Mouse (Mus musculus) limb, embryonic 12.5 days (tissue): Measurements from ENCODE around the gene Polr2b. TPM values are rescaled to one million over a fixed set of nuclear protein-coding genes. Genes with fewer than 3 reads are reported as not detected.

ENCODE experiments used
- ATAC-seq: fragments of 200-750 bp; cut with Nextera tagmentation; 2 replicates; pipeline ENCODE4 v1.8.0; 2017; ENCODE audit warnings: low read depth, moderate TSS enrichment; ENCODE audit not compliant: insufficient number of reproducible peaks, insufficient read depth, low FRiP score, low TSS enrichment
- H3K27ac ChIP-seq: fragments of 300-500 bp; sonication (generic); 2 replicates; pipeline ENCODE4 v1.5.1; 2016; ENCODE audit warnings: mild to moderate bottlenecking, moderate library complexity
- H3K27me3 ChIP-seq: fragments of 300-500 bp; sonication (generic); 2 replicates; pipeline ENCODE4 v1.6.1; 2016; ENCODE audit warnings: mild to moderate bottlenecking, moderate library complexity
- H3K36me3 ChIP-seq: fragments of 300-500 bp; sonication (generic); 2 replicates; pipeline ENCODE4 v1.6.1; 2016; ENCODE audit warnings: mild to moderate bottlenecking, moderate library complexity
- H3K4me1 ChIP-seq: fragments of 300-500 bp; sonication (generic); replicated peaks from 2 replicates; pipeline ENCODE4 v1.6.1; 2016
- H3K4me2 ChIP-seq: fragments of 300-500 bp; sonication (generic); 2 replicates; pipeline ENCODE4 v1.6.1; 2016; ENCODE audit warnings: mild to moderate bottlenecking, moderate library complexity
- H3K4me3 ChIP-seq: fragments of 300-500 bp; sonication (generic); replicated peaks from 2 replicates; pipeline ENCODE4 v1.5.1; 2016; ENCODE audit warnings: mild to moderate bottlenecking
- H3K9ac ChIP-seq: fragments of 300-500 bp; sonication (generic); replicated peaks from 2 replicates; pipeline ENCODE4 v1.6.1; 2016; ENCODE audit warnings: mild to moderate bottlenecking, moderate library complexity
- H3K9me3 ChIP-seq: fragments of 300-500 bp; sonication (generic); 2 replicates; pipeline ENCODE4 v1.6.1; 2016; ENCODE audit warnings: mild to moderate bottlenecking, moderate library complexity
- WGBS: fragments of 180-500 bp; shearing (Covaris S2); methylation state at CpG from one replicate; pipeline ENCODE4 v1.1.7; 2016; 5-methylcytosine and 5-hydroxymethylcytosine counted together
- polyA plus RNA-seq: library from polyadenylated mRNA; unstranded; fragments of >200 nt; fragmentation: Nextera tagmentation; extraction: Ambion mirVana; gene quantifications from 2 replicates; pipeline ENCODE4 v1.2.1, GENCODE M21; 2016

Polr2b gene
- polyA plus RNA-seq, 1 experiment from 2014 or later, result 87.3 TPM

DNA sequence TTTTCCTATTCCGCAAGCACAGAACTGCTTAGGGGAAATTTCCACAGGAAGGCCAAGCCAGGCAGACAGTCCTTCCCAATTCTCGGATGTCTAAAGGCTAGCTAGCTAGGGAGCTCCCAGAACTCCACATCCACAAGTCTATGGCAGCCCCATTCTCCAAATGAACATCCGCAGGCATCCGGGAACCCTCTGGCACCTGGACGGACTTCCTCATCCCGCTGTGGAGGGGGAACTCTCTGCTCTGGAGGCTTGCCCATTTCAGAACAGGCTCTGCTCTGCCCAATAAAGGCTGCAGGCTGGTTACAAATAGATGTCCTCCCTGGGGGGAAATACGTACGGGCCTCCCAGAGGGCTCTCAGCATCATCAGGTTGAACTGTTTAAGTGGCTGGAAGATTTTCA lies 56.4 kb downstream of the Polr2b start:
- H3K27ac ChIP-seq, result no peak overlapping the region
- no peak for ATAC-seq
- H3K27me3 ChIP-seq, result no peaks in the 10 kb centered on the region; the same call in 1 of the 2 replicates
- H3K4me1 ChIP-seq, result peaks cover 29% of the 10 kb centered on the region
- WGBS, result 78% methylated on average over 8 of the region's 8 CpGs
- no peaks in the 10 kb centered on the region for H3K36me3 ChIP-seq
- no peak overlapping the region for H3K4me3 ChIP-seq
- H3K9ac ChIP-seq, result no peak overlapping the region
- no peaks in the 10 kb centered on the region for H3K9me3 ChIP-seq
- no peak overlapping the region for H3K4me2 ChIP-seq

DNA sequence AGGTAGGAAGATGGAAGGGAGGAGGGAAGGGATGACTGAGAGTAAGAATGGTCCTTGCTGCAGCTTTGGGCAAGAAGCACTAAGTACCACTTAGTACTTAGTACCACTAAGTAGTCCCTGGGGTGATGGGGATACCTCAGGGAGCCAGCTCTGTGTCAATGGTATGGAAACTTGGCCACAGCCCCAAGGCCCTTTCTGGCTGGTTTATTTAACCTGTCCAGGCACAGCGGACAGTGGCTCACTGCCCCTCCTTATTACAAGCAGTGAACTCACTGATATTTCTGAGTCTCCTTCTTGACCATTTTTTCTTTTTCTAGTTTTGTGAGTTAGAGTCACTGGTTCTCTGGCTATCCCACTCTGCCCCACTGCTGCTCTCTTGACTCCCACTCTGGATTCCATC lies 57.2 kb downstream of the Polr2b start:
- H3K4me1 ChIP-seq, result peaks cover 29% of the 10 kb centered on the region
- no peaks in the 10 kb centered on the region for H3K9me3 ChIP-seq
- no peak overlapping the region for H3K4me3 ChIP-seq
- no peak for ATAC-seq
- H3K36me3 ChIP-seq, result no peaks in the 10 kb centered on the region
- no peaks in the 10 kb centered on the region; the same call in 1 of the 2 replicates for H3K27me3 ChIP-seq
- H3K27ac ChIP-seq, result no peak overlapping the region
- WGBS, result 89% methylated on average over 1 of the region's 1 CpGs
- no peak overlapping the region for H3K4me2 ChIP-seq
- H3K9ac ChIP-seq, result 0 out of 2 replicates have a peak overlapping the region, but pooled peaks have one; percentile 27

DNA sequence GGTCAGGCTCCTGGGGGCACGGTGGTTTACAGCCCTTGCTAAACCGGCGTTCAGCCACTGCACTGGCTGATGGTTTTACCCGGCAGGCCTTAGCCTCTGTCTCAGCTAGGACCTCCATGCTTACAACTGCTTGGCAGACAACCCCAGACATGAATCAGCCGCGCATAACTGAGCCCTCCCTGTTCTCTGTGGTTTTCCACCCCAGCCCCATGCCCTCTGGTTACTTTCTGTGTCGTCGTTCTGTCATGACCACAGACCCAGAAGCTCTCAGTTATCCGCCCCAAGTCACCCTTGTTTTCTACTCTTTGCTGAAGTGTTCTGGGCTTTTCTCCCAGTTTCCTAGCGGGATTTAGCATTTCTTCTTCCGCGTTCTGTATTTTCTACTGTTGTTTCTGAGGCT lies 57.7 kb downstream of the Polr2b start:
- no peaks in the 10 kb centered on the region for H3K9me3 ChIP-seq
- H3K4me3 ChIP-seq, result no peak overlapping the region
- H3K4me1 ChIP-seq, result peaks cover 29% of the 10 kb centered on the region
- peak overlapping the region; percentile 35; the same call in 1 of the 2 replicates for H3K27ac ChIP-seq
- 48% methylated on average over 12 of the region's 12 CpGs for WGBS
- H3K4me2 ChIP-seq, result no peak overlapping the region
- 0 out of 2 replicates have a peak overlapping the region, but pooled peaks have one; percentile 27 for H3K9ac ChIP-seq
- no peaks in the 10 kb centered on the region for H3K36me3 ChIP-seq
- no peak for ATAC-seq
- no peaks in the 10 kb centered on the region; the same call in 1 of the 2 replicates for H3K27me3 ChIP-seq

DNA sequence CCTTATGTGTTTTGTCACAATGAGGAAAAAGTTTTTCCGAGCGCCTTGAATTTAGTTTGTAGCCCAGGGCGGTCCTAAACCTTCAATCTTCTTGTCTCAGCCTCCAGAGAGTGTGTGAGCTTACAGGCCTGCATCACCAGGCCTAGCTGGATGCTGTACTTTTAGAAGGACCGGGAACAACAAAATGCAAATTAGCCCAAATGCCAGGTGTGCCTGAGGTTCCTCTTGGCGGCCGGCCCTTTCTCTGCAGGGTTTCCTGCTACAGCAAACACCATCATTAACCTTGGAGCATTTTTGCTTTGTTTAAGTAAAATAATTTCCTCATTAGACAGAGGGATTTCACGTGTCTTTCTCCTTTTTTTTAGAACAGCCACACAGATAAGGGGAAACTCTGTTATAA lies 58.2 kb downstream of the Polr2b start:
- peaks cover 29% of the 10 kb centered on the region for H3K4me1 ChIP-seq
- H3K36me3 ChIP-seq, result no peaks in the 10 kb centered on the region
- no peak overlapping the region for H3K9ac ChIP-seq
- no peak overlapping the region for H3K4me3 ChIP-seq
- H3K27ac ChIP-seq, result peak overlapping the region; percentile 35; the same call in 1 of the 2 replicates
- no peaks in the 10 kb centered on the region for H3K9me3 ChIP-seq
- H3K27me3 ChIP-seq, result no peaks in the 10 kb centered on the region; the same call in 1 of the 2 replicates
- ATAC-seq, result no peak
- H3K4me2 ChIP-seq, result no peak overlapping the region
- 35% methylated on average over 7 of the region's 7 CpGs for WGBS

DNA sequence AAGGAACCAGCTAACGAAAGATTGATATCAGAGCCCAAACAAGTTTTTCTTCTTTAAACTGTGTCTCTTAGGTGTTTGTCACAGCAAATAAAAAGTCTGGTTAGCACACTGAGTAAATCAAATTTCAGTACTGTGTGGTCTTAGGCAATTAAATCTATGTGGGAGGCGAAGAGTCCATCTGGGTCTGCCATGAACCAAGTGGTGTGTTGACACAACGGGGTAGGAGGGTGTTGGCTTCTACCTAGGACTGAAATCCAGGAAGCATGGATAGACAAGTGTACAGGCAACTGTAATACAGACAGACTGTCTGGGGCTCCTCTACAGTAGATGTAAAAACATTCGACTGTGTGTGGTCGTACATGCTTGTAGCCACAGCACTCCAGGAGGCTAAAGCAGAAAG lies 59.4 kb downstream of the Polr2b start:
- peaks cover 29% of the 10 kb centered on the region for H3K4me1 ChIP-seq
- H3K4me3 ChIP-seq, result no peak overlapping the region
- H3K4me2 ChIP-seq, result no peak overlapping the region
- no peaks in the 10 kb centered on the region for H3K36me3 ChIP-seq
- H3K9me3 ChIP-seq, result no peaks in the 10 kb centered on the region
- no peak overlapping the region for H3K27ac ChIP-seq
- WGBS, result 60% methylated on average over 5 of the region's 5 CpGs
- no peak for ATAC-seq
- H3K27me3 ChIP-seq, result no peaks in the 10 kb centered on the region; the same call in 1 of the 2 replicates
- no peak overlapping the region for H3K9ac ChIP-seq

DNA sequence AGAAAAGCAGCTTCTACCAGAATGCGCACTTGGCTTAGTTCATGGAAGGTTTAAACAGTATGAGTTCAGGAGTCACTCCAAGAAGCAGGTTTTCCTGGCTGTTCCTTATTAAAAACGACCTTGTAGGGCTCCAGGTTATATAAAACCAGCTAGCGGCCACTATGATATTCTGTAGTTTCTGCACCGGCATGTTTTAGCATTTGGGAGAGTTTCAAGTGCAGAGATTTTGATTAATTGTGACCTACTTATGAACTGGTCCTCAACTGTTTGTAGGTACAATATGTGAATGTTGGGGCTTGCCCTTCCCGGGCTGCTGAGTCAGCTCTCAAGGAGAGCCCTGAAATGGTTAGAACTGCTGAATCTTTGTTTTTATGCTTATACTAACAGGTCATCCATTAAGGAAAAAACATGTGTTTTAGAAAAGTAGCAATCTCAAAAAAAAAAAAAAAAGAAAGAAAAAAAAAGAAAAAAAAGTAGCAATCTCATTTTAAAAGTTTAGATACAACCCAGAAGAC lies 60.5 kb downstream of the Polr2b start:
- Histone ChIP-seq H3K27ac (peak overlapping the region; percentile 45; the same call in 1 of the 2 replicates), H3K9ac (no peak overlapping the region), H3K36me3 (no peaks in the 10 kb centered on the region), H3K4me2 (no peak overlapping the region), H3K9me3 (no peaks in the 10 kb centered on the region), H3K4me3 (no peak overlapping the region), H3K4me1 (peaks cover 29% of the 10 kb centered on the region), H3K27me3 (no peaks in the 10 kb centered on the region; the same call in 1 of the 2 replicates)
- ATAC-seq, result no peak
- 71% methylated on average over 5 of the region's 5 CpGs for WGBS

DNA sequence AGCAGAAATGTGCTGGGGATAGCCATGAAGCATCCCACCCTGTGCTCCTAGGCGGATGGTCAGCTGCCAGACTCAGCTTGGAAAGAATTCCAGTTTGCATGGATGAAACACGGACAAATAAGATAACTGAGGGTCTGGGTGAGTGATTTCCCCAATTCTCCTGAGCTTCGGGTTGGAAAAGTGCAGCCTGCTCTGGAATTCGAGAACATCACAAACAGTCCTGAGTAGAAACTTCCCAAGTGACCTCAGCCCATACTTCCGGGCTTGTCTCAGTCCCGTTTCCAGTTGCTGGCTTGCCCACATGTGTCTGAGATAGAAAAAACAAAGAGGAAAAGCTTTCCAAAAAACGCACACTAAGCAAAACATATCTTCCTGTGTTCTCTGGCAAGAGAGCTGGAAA lies 62.3 kb downstream of the Polr2b start:
- no peaks in the 10 kb centered on the region for H3K9me3 ChIP-seq
- no peak overlapping the region for H3K9ac ChIP-seq
- no peak overlapping the region for H3K4me3 ChIP-seq
- H3K27ac ChIP-seq, result no peak overlapping the region
- H3K36me3 ChIP-seq, result no peaks in the 10 kb centered on the region
- H3K27me3 ChIP-seq, result no peaks in the 10 kb centered on the region; the same call in 1 of the 2 replicates
- no peak for ATAC-seq
- peaks cover 29% of the 10 kb centered on the region for H3K4me1 ChIP-seq
- WGBS, result 81% methylated on average over 7 of the region's 7 CpGs
- H3K4me2 ChIP-seq, result no peak overlapping the region

DNA sequence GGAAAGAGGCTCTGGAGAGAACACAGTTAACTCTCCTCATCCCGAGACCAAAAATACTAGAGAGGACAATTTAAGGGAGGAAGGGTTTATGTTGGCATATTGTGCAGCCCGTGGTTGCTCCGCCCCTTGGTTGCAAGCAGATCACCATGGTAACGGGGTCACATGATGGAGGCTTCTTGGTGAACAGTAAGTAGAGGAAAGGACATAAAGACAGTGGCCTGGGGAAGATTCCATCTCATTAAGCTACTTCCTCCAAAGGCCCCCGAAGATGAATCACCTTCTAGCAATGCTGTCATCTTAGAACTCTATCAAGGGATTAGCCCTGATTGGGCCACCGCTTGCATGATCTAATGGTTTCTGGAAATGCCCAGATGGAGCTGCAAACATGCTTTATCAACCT lies 62.8 kb downstream of the Polr2b start:
- Histone ChIP-seq H3K27me3 (no peaks in the 10 kb centered on the region; the same call in 1 of the 2 replicates), H3K4me3 (no peak overlapping the region), H3K27ac (no peak overlapping the region), H3K9me3 (no peaks in the 10 kb centered on the region), H3K36me3 (no peaks in the 10 kb centered on the region), H3K4me2 (no peak overlapping the region), H3K9ac (no peak overlapping the region), H3K4me1 (peaks cover 23% of the 10 kb centered on the region)
- WGBS, result 63% methylated on average over 6 of the region's 6 CpGs
- ATAC-seq, result no peak

DNA sequence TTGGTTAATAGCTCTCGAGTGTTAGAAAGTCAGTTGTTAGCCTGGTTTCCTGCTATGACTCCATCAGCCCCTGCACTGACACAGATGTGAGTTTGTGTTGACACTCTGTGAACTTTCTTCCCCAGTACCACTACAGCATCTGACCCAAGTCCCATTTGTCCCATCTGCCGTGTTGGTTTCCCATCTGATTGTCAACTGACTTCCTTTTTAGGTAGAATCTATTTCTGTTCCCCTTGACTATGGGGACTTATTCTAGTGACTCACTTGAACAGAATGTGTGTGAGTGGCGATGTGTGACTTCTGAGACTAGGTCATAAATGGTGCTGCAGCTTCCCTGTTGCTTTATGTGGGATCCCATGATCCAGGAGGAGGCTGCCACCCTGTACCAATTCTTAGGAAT lies 65.0 kb downstream of the Polr2b start:
- Histone ChIP-seq H3K4me1 (peaks cover 10% of the 10 kb centered on the region), H3K36me3 (no peaks in the 10 kb centered on the region), H3K27me3 (no peaks in the 10 kb centered on the region; the same call in 1 of the 2 replicates), H3K9ac (no peak overlapping the region), H3K4me2 (no peak overlapping the region), H3K9me3 (no peaks in the 10 kb centered on the region), H3K27ac (no peak overlapping the region), H3K4me3 (no peak overlapping the region)
- no peak for ATAC-seq
- 66% methylated on average over 3 of the region's 3 CpGs for WGBS

DNA sequence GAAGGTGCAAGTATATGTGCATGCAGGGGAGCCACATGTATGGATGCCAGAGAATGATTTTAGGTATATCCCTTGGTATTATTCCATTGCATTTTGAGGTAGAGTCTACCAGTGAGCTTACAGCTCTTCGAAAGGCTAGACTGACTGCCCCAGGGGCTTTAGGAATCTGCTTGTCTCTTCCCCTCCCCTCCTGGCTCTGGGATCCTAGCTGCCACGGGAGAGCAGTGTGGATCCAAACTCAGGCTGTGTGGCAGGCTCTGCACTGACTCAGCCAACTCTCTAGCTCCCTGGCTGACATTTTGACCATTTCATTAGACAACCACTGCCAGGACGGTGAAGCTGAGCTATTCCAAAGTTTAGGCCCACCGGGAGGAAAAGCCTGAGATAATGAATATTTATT lies 65.6 kb downstream of the Polr2b start:
- no peaks in the 10 kb centered on the region for H3K9me3 ChIP-seq
- H3K4me1 ChIP-seq, result peaks cover 6% of the 10 kb centered on the region
- H3K4me3 ChIP-seq, result no peak overlapping the region
- H3K9ac ChIP-seq, result no peak overlapping the region
- H3K4me2 ChIP-seq, result no peak overlapping the region
- no peaks in the 10 kb centered on the region for H3K36me3 ChIP-seq
- WGBS, result 67% methylated on average over 4 of the region's 4 CpGs
- no peaks in the 10 kb centered on the region; the same call in 1 of the 2 replicates for H3K27me3 ChIP-seq
- ATAC-seq, result no peak
- H3K27ac ChIP-seq, result no peak overlapping the region

DNA sequence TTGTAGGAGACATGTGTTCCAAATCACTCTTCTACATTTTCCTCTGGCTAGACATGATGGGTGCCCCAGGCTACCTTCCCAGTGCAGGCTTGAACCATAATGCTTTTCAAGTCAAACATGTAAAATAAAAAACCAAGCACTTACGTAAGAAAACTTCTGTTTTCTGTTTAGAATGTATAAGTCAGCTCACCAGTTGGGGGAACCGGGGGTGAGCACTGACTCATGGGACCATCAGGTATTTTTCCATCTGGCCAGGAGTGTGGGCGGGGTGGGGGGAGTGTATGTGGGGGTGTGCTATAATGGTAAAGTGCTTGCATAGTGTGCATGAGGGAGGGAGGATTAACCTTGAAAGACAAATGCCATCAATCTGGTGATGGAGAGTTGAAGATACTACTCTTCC lies 68.1 kb downstream of the Polr2b start:
- no peak overlapping the region for H3K4me3 ChIP-seq
- H3K9ac ChIP-seq, result no peak overlapping the region
- H3K9me3 ChIP-seq, result no peaks in the 10 kb centered on the region
- ATAC-seq, result no peak
- H3K27ac ChIP-seq, result no peak overlapping the region
- H3K4me2 ChIP-seq, result no peak overlapping the region
- 78% methylated on average over 3 of the region's 3 CpGs for WGBS
- H3K4me1 ChIP-seq, result peaks cover 6% of the 10 kb centered on the region
- H3K36me3 ChIP-seq, result no peaks in the 10 kb centered on the region
- H3K27me3 ChIP-seq, result 0 out of 2 replicates have a peak, but pooled peaks cover 11% of the 10 kb centered on the region
